Mouse (Mus musculus) ES-Bruce4 (cell line): ENCODE measurements around the gene Arhgap31. TPM values are rescaled to one million over a fixed set of nuclear protein-coding genes. Genes with fewer than 3 reads are reported as not detected.
"Not testable (repeated sequence)": the region's sequence is repeated elsewhere in the genome, so short reads cannot be mapped to it uniquely, and the experiment has no call there.

Experiments used
- H3K27ac ChIP-seq: 2 replicates; pipeline ENCODE4 v1.5.1; 2012; ENCODE audit warnings: low read length, inconsistent platforms; ENCODE audit not compliant: insufficient read depth
- H3K27me3 ChIP-seq: 2 replicates; pipeline ENCODE4 v1.6.1; 2012; ENCODE audit warnings: mild to moderate bottlenecking, low read length, inconsistent platforms; ENCODE audit not compliant: control insufficient read depth, poor library complexity, insufficient read depth, severe bottlenecking
- H3K36me3 ChIP-seq: 2 replicates; pipeline ENCODE4 v1.6.1; 2012; ENCODE audit warnings: inconsistent platforms, mild to moderate bottlenecking, low read length, moderate library complexity; ENCODE audit not compliant: control insufficient read depth, poor library complexity, insufficient read depth, severe bottlenecking
- H3K4me1 ChIP-seq: one replicate; pipeline ENCODE4 v1.8.1; 2011; ENCODE audit warnings: low read length; ENCODE audit not compliant: control insufficient read depth, insufficient read depth
- H3K4me3 ChIP-seq: 2 replicates; pipeline ENCODE4 v1.5.1; 2011; ENCODE audit warnings: low read depth, mild to moderate bottlenecking, low read length
- H3K9ac ChIP-seq: 2 replicates; pipeline ENCODE4 v1.6.1; 2012; ENCODE audit warnings: low read depth, mild to moderate bottlenecking, inconsistent platforms; ENCODE audit not compliant: poor library complexity, severe bottlenecking
- H3K9me3 ChIP-seq: replicated peaks from 2 replicates; pipeline ENCODE4 v1.6.1; 2012; ENCODE audit warnings: mild to moderate bottlenecking, low read length, inconsistent platforms; ENCODE audit not compliant: control insufficient read depth, poor library complexity, insufficient read depth, severe bottlenecking
- CTCF ChIP-seq: IDR thresholded peaks from one replicate; pipeline ENCODE4 v1.8.1; 2011; ENCODE audit warnings: low read depth, low read length
- EP300 ChIP-seq: IDR thresholded peaks from 2 replicates; pipeline ENCODE4 v1.6.1; 2011; ENCODE audit warnings: low read depth, low read length; ENCODE audit not compliant: insufficient read depth
- POLR2A ChIP-seq: IDR thresholded peaks from one replicate; pipeline ENCODE4 v1.8.1; 2011; ENCODE audit warnings: low read length; ENCODE audit not compliant: insufficient read depth
- polyA plus RNA-seq: library from polyadenylated mRNA; stranded (reverse); fragments of >200 nt; gene quantifications from 2 replicates; pipeline ENCODE4 v1.2.4, GENCODE M21; 2011; ENCODE audit warnings: low read depth; ENCODE audit not compliant: missing spikeins, insufficient read depth, insufficient read length

Gene Arhgap31
- polyA plus RNA-seq, 1 experiment: 1.3 TPM

- Histone ChIP-seq H3K4me1 (no peaks in the 10 kb centered on the region), H3K27me3 (no peaks in the 10 kb centered on the region), H3K27ac (no peak overlapping the region), H3K9ac (no peak overlapping the region), H3K36me3 (no peaks in the 10 kb centered on the region), H3K4me3 (no peak overlapping the region), H3K9me3 (peaks cover 8% of the 10 kb centered on the region)
- TF ChIP-seq EP300 (no peak), POLR2A (no peak), CTCF (no peak)
Measured at GRCm38 (mm10) chr16:38721377-38721776, 8.3 kb upstream of the Arhgap31 start.

GRCm38 (mm10) chr16:38714259-38714526 is 1.1 kb upstream of the Arhgap31 start:
- H3K27me3 ChIP-seq, H3K36me3 ChIP-seq, H3K4me1 ChIP-seq, H3K4me3 ChIP-seq, H3K9me3 ChIP-seq, H3K9ac ChIP-seq, H3K27ac ChIP-seq: not testable (repeated sequence)

GRCm38 (mm10) chr16:38713404-38714258 is 557 bp upstream of the Arhgap31 start:
- H3K9ac ChIP-seq: no peak overlapping the region
- H3K27me3 ChIP-seq: no peaks in the 10 kb centered on the region; the same call in 1 of the 2 replicates
- no peaks in the 10 kb centered on the region for H3K36me3 ChIP-seq
- TF ChIP-seq POLR2A (no peak), EP300 (no peak), CTCF (no peak)
- no peaks in the 10 kb centered on the region for H3K9me3 ChIP-seq
- H3K4me3 ChIP-seq: peak overlapping the region; percentile 79
- peaks cover 1% of the 10 kb centered on the region for H3K4me1 ChIP-seq
- H3K27ac ChIP-seq: no peak overlapping the region

- no peaks in the 10 kb centered on the region for H3K36me3 ChIP-seq
- TF ChIP-seq CTCF: no peak
- H3K27me3 ChIP-seq: no peaks in the 10 kb centered on the region; the same call in 1 of the 2 replicates
- no peak overlapping the region for H3K27ac ChIP-seq
- no peaks in the 10 kb centered on the region for H3K9me3 ChIP-seq
- peak overlapping the region; percentile 43 for H3K4me3 ChIP-seq
- H3K9ac ChIP-seq: peak overlapping the region; percentile 65
- peaks cover 1% of the 10 kb centered on the region for H3K4me1 ChIP-seq
Measured at GRCm38 (mm10) chr16:38712105-38712504, 969 bp downstream of the Arhgap31 start.

- H3K9ac ChIP-seq: no peak overlapping the region
- H3K27ac ChIP-seq: no peak overlapping the region
- H3K4me3 ChIP-seq: no peak overlapping the region
Measured at GRCm38 (mm10) chr16:38711245-38711644, 1.8 kb downstream of the Arhgap31 start.

GRCm38 (mm10) chr16:38708962-38709520 is 4.0 kb downstream of the Arhgap31 start:
- Histone ChIP-seq H3K36me3 (no peaks in the 10 kb centered on the region), H3K4me1 (peaks cover 1% of the 10 kb centered on the region), H3K4me3 (no peak overlapping the region), H3K9ac (no peak overlapping the region), H3K27ac (no peak overlapping the region), H3K9me3 (no peaks in the 10 kb centered on the region), H3K27me3 (no peaks in the 10 kb centered on the region; the same call in 1 of the 2 replicates)
- TF ChIP-seq POLR2A (no peak), CTCF (no peak), EP300 (no peak)

More at GRCm38 (mm10) chr16:38711245-38711644, 1.8 kb downstream of the Arhgap31 start:
- no peaks in the 10 kb centered on the region; the same call in 1 of the 2 replicates for H3K27me3 ChIP-seq
- H3K9me3 ChIP-seq: no peaks in the 10 kb centered on the region
- TF ChIP-seq POLR2A (no peak), CTCF (no peak), EP300 (no peak)
- peaks cover 1% of the 10 kb centered on the region for H3K4me1 ChIP-seq
- no peaks in the 10 kb centered on the region for H3K36me3 ChIP-seq
